Mouse (Mus musculus) megakaryocyte, embryonic 14.5 days (primary cell): ENCODE data around the gene Nfam1. TPM values are rescaled to one million over a fixed set of nuclear protein-coding genes. Genes with fewer than 3 reads are reported as not detected.
"Not testable (repeated sequence)": the region's sequence is repeated elsewhere in the genome, so short reads cannot be mapped to it uniquely, and the experiment has no call there.

Source experiments
- H3K27me3 ChIP-seq: replicated peaks from 2 replicates; pipeline ENCODE3; 2012; ENCODE audit warnings: inconsistent platforms
- H3K36me3 ChIP-seq: replicated peaks from 2 replicates; pipeline ENCODE3; 2012; ENCODE audit warnings: low read length, inconsistent platforms, mixed read lengths
- H3K4me1 ChIP-seq: 2 replicates; pipeline ENCODE4 v1.6.1; 2012; ENCODE audit warnings: inconsistent platforms
- H3K4me3 ChIP-seq: replicated peaks from 2 replicates; pipeline ENCODE3; 2012; ENCODE audit warnings: moderate library complexity, mild to moderate bottlenecking, inconsistent platforms
- H3K9me3 ChIP-seq: 2 replicates; pipeline ENCODE4 v1.6.1; 2012; ENCODE audit warnings: inconsistent platforms
- FLI1 ChIP-seq: IDR thresholded peaks from 2 replicates; pipeline ENCODE4 v1.6.1; 2012; ENCODE audit warnings: low read length, inconsistent platforms, mixed read lengths
- GATA1 ChIP-seq: IDR thresholded peaks from 3 replicates; pipeline ENCODE4 v1.6.1; 2012; ENCODE audit warnings: mixed read lengths, low read length, inconsistent platforms, borderline replicate concordance
- polyA plus RNA-seq: library from polyadenylated mRNA; stranded (reverse); fragments of >175 nt; gene quantifications from 2 replicates; pipeline ENCODE4 v1.2.3, GENCODE M21; 2012; ENCODE audit warnings: low replicate concordance; ENCODE audit not compliant: insufficient read depth

The Nfam1 gene
- polyA plus RNA-seq, 1 experiment = 7.7 TPM

GRCm38 (mm10) chr15:83057533-83057932, 24.4 kb upstream of the Nfam1 start:
- TF ChIP-seq GATA1 = no peak
- TF ChIP-seq FLI1 = no peak
- Histone ChIP-seq H3K4me3 (no peak overlapping the region), H3K4me1 (peaks cover 40% of the 10 kb centered on the region), H3K27me3 (peaks cover 63% of the 10 kb centered on the region), H3K36me3 (no peaks in the 10 kb centered on the region), H3K9me3 (peaks cover 6% of the 10 kb centered on the region)

GRCm38 (mm10) chr15:83056378-83057083, 23.4 kb upstream of the Nfam1 start:
- Histone ChIP-seq H3K36me3 (no peaks in the 10 kb centered on the region), H3K9me3 (peaks cover 6% of the 10 kb centered on the region), H3K4me1 (peaks cover 35% of the 10 kb centered on the region), H3K27me3 (peaks cover 67% of the 10 kb centered on the region), H3K4me3 (peak overlapping the region; percentile 88)
- no peak for TF ChIP-seq GATA1
- no peak for TF ChIP-seq FLI1

DNA sequence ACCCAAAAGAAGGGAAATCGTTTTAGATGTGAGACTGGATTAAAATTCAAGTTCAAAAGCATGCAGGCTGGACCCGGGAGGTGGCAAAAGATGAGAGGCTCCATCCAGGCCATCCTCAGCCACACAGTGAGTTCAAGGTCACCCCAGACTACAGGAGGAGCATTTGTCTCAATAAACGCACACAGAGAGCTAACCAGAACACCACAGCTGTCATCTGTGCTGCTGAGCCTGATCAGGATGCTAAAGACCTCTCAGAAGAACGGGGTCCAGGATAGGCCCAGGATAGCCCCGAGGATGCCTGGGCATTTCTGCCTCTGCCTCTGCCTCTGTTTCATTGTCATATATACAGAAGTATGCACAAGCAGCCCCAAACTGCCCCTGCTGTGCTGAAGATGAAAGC, 22.5 kb upstream of the Nfam1 start:
- Histone ChIP-seq H3K4me1 (peaks cover 34% of the 10 kb centered on the region), H3K36me3 (no peaks in the 10 kb centered on the region), H3K27me3 (peaks cover 73% of the 10 kb centered on the region), H3K9me3 (peaks cover 6% of the 10 kb centered on the region), H3K4me3 (no peak overlapping the region)
- no peak for TF ChIP-seq FLI1
- no peak for TF ChIP-seq GATA1

- Histone ChIP-seq H3K27me3 (peaks cover 70% of the 10 kb centered on the region), H3K9me3 (peaks cover 6% of the 10 kb centered on the region), H3K4me1 (peaks cover 25% of the 10 kb centered on the region), H3K36me3 (no peaks in the 10 kb centered on the region), H3K4me3 (no peak overlapping the region)
- TF ChIP-seq FLI1 (no peak), GATA1 (no peak)
Measured at GRCm38 (mm10) chr15:83053261-83053660, 20.2 kb upstream of the Nfam1 start.

DNA sequence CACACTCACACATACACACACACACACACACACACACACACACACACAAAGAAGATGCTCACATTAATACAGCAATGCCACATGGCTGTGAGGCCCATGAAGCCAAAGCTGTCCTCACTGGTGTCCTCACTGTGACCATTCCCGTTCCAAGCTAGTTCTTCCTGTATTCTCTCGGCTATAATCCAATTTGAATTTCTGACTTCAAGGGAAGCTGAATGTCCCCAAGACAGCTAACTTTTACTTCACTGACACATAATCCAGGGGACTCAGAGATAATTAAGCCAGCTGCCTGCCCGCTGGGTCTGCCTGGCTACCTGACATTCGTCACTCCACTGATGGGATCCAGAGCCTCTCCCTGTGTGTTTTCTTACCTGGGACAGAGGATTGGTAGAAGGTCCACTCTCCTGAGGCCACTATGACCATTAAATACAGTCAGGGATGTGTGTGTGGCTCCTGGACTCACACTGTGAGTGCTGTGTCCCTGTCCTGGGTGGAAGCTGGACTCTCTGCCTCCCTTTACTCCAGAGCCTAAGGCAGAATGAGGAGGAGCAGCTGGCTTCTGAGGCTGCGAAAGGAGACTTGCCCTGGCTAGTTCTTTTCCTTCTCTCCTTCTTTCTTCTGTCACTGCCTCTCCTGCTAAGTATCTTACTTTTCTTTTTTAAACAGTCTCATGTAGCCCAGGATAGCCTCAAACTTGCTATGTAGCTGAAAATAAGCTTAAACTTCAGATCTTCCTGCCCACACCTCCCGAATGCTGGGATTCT, 19.4 kb upstream of the Nfam1 start:
- Histone ChIP-seq H3K36me3 (no peaks in the 10 kb centered on the region), H3K4me1 (peaks cover 19% of the 10 kb centered on the region), H3K4me3 (no peak overlapping the region), H3K27me3 (peaks cover 71% of the 10 kb centered on the region), H3K9me3 (peaks cover 4% of the 10 kb centered on the region)
- TF ChIP-seq GATA1 (no peak), FLI1 (no peak)

DNA sequence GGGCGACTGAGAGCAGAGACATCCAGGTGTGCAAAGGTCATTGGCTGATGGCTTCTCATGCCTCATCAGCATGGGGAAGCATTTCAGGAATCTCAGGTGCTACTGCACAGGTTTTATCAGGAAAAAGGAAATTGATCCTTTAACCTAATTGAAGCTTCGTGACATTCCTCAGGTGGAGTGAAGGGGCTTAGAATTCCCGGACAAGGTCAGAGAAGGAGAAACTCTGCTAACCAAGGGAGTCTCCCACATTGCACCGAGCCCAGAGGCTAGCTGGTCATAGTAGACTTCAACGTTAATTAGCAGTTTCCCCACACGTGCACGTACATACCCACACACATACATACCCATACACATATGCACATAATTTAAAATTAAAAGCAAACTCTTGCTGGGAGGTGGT, 13.6 kb upstream of the Nfam1 start:
- peaks cover 16% of the 10 kb centered on the region for H3K9me3 ChIP-seq
- no peaks in the 10 kb centered on the region; the same call in 1 of the 2 replicates for H3K4me1 ChIP-seq
- TF ChIP-seq GATA1 (no peak), FLI1 (no peak)
- H3K4me3 ChIP-seq = no peak overlapping the region
- H3K36me3 ChIP-seq = no peaks in the 10 kb centered on the region
- H3K27me3 ChIP-seq = peaks cover 51% of the 10 kb centered on the region

DNA sequence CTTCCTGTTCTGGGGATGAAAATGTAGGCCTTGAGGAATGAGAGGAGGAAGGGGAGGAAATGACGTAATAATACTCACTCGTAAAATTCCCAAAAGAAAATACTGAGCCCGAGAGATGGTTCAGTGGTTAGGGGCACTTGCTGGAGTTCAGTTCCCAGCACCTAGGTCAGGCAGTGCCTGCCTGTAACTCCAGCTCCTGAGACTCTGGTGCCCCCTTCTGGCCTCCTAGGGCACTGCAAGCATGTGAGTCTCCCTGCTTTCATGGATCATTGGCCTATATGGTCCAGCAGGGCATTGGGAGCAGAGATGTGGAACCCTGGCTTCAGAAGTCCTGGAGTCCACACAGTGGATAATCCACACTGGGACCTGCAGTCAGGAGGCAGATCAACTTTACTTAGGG, 13.2 kb upstream of the Nfam1 start:
- H3K36me3 ChIP-seq = no peaks in the 10 kb centered on the region
- no peaks in the 10 kb centered on the region; the same call in 1 of the 2 replicates for H3K4me1 ChIP-seq
- peaks cover 16% of the 10 kb centered on the region for H3K9me3 ChIP-seq
- TF ChIP-seq GATA1 (no peak), FLI1 (no peak)
- H3K4me3 ChIP-seq = no peak overlapping the region
- H3K27me3 ChIP-seq = peaks cover 51% of the 10 kb centered on the region

DNA sequence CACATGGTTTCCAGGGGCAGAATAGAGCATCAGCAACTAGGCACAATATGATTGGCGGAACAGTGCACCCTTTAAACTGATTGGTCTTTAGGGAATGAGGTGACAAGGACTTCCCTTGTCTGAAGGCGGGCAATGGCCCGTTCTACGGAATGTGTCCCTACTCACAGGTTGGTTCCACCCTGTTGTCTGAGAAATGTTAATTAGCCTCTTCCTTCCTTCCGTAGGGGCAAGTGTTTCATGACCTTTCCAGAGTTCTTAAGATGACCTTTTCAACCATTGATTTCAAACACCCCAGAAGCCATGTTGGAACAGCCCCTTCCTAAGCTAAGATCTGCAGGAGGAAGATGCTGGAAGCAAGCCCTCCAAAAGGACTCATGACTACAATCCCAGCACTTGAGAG, 12.5 kb upstream of the Nfam1 start:
- H3K36me3 ChIP-seq, H3K4me3 ChIP-seq, H3K4me1 ChIP-seq: not testable (repeated sequence)
- Histone ChIP-seq H3K27me3 (peaks cover 49% of the 10 kb centered on the region), H3K9me3 (peaks cover 16% of the 10 kb centered on the region)

GRCm38 (mm10) chr15:83043362-83043708, 10.2 kb upstream of the Nfam1 start:
- TF ChIP-seq FLI1 = no peak
- TF ChIP-seq GATA1 = no peak
- H3K36me3 ChIP-seq = no peaks in the 10 kb centered on the region
- peaks cover 8% of the 10 kb centered on the region for H3K4me1 ChIP-seq
- peaks cover 16% of the 10 kb centered on the region for H3K9me3 ChIP-seq
- no peak overlapping the region for H3K4me3 ChIP-seq
- H3K27me3 ChIP-seq = peaks cover 59% of the 10 kb centered on the region

DNA sequence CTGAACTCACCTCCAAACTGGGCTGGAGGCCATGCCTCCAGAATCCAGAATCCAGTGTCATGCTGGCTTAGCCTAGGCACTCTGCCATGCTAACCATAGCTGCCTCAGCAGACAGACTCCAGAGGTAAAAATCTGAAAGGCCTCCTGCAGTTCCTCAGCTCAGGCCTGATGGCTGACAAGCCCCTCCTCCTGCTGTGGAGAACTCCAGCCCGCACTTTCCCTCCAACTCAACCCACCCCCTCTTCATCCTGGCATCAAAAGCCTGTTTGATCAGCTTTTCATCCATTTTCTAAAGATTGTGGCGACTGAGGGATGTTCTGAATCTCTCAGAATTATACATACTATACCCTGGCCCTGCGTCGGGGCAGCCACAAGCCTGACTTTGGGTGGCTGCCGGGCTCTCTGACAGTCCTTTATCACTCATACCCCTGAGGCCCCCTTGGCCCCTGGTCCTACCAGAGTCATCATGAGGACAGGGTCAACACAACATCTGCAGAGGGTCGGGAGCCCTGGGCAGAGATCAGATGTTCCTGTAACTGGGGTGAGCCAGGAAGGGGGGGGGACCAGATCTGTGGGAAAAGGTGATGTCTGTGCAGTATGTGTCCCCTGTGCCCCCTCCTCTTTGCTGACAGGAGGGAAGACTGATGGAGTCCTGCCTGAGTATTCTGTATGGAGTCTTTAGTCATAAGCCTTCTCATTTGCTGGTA, 9.7 kb upstream of the Nfam1 start:
- TF ChIP-seq FLI1 (no peak), GATA1 (no peak)
- Histone ChIP-seq H3K36me3 (no peaks in the 10 kb centered on the region), H3K9me3 (peaks cover 16% of the 10 kb centered on the region), H3K4me1 (peaks cover 14% of the 10 kb centered on the region), H3K4me3 (no peak overlapping the region), H3K27me3 (peaks cover 55% of the 10 kb centered on the region)
